26 mouse cellular contexts compared by ENCODE assay signal in genomic region chr7:96708968-96709367, GRCm38 (mm10).
"Had no signal": no experiment of that assay in that cellular context is flagged by ENCODE, and none has a peak within 500 bp of the region (broad histone marks: within the 10 kb centered on the region; RNA-seq: fewer than 3 reads in every experiment).

No protein-coding gene starts in this region.

- H3K27ac ChIP-seq: heart, adult 2 months; heart, embryonic 13.5 days; heart, embryonic 15.5 days; hindbrain, embryonic 13.5 days; hindbrain, embryonic 15.5 days; hindbrain, postnatal 0 days; kidney, embryonic 15.5 days; kidney, postnatal 0 days; limb, embryonic 15.5 days; liver, embryonic 12.5 days; liver, embryonic 14.5 days had no signal

- ATAC-seq: hindbrain, postnatal 0 days; intestine, embryonic 16.5 days; liver, embryonic 12.5 days had no signal

- H3K4me3 ChIP-seq: heart, adult 2 months; heart, embryonic 13.5 days; heart, embryonic 15.5 days; hindbrain, embryonic 13.5 days; hindbrain, embryonic 15.5 days; kidney, embryonic 15.5 days; limb, embryonic 13.5 days; limb, embryonic 15.5 days; liver, embryonic 12.5 days had no signal

- DNase-seq: gastrocnemius, postnatal 14 days; gastrocnemius, postnatal 36 days; heart, adult 11 months; heart, adult 2 months; heart, postnatal 14 days; heart, postnatal 36 days; kidney, adult 11 months; kidney, adult 2 months; kidney, adult 9 months; kidney, postnatal 14 days; kidney, postnatal 36 days; layer of hippocampus, postnatal 36 days; left cerebral cortex, postnatal 4 days; lung, adult 18-20 months had no signal
